Mouse (Mus musculus) midbrain, embryonic 12.5 days (tissue): ENCODE data around the gene Arhgef40. TPM values are rescaled to one million over a fixed set of nuclear protein-coding genes. Genes with fewer than 3 reads are reported as not detected.
"Not testable (repeated sequence)": the region's sequence is repeated elsewhere in the genome, so short reads cannot be mapped to it uniquely, and the experiment has no call there.

Source experiments
- ATAC-seq: fragments of 200-750 bp; cut with Nextera tagmentation; 2 replicates; pipeline ENCODE4 v1.8.0; 2017; ENCODE audit warnings: low read depth, moderate TSS enrichment, moderate library complexity; ENCODE audit not compliant: low FRiP score
- H3K27ac ChIP-seq: fragments of 300-500 bp; sonication (generic); replicated peaks from 2 replicates; pipeline ENCODE4 v1.5.1; 2016; ENCODE audit warnings: mild to moderate bottlenecking
- H3K27me3 ChIP-seq: fragments of 300-500 bp; sonication (generic); 2 replicates; pipeline ENCODE4 v1.6.1; 2016; ENCODE audit warnings: mild to moderate bottlenecking
- H3K36me3 ChIP-seq: fragments of 300-500 bp; sonication (generic); 2 replicates; pipeline ENCODE4 v1.6.1; 2016
- H3K4me1 ChIP-seq: fragments of 300-500 bp; sonication (generic); 2 replicates; pipeline ENCODE4 v1.6.1; 2016
- H3K4me2 ChIP-seq: fragments of 300-500 bp; sonication (generic); replicated peaks from 2 replicates; pipeline ENCODE4 v1.6.1; 2016; ENCODE audit warnings: mild to moderate bottlenecking, moderate library complexity
- H3K4me3 ChIP-seq: fragments of 300-500 bp; sonication (generic); 2 replicates; pipeline ENCODE4 v1.5.1; 2016; ENCODE audit warnings: mild to moderate bottlenecking
- H3K9ac ChIP-seq: fragments of 300-500 bp; sonication (generic); replicated peaks from 2 replicates; pipeline ENCODE4 v1.6.1; 2016; ENCODE audit warnings: mild to moderate bottlenecking, moderate library complexity
- H3K9me3 ChIP-seq: fragments of 300-500 bp; sonication (generic); 2 replicates; pipeline ENCODE4 v1.6.1; 2016; ENCODE audit warnings: mild to moderate bottlenecking
- WGBS: fragments of 180-500 bp; shearing (Covaris S2); methylation state at CpG from one replicate; pipeline ENCODE4 v1.1.7; 2016; 5-methylcytosine and 5-hydroxymethylcytosine counted together
- polyA plus RNA-seq: library from polyadenylated mRNA; unstranded; fragments of >200 nt; fragmentation: Nextera tagmentation; extraction: Ambion mirVana; gene quantifications from 2 replicates; pipeline ENCODE4 v1.2.1, GENCODE M21; 2016

The Arhgef40 gene
- polyA plus RNA-seq, 1 experiment from 2014 or later = 122 TPM

GRCm38 (mm10) chr14:52044901-52045678 lies 60.6 kb downstream of the Arhgef40 start:
- Histone ChIP-seq H3K9ac (no peak overlapping the region), H3K4me3 (no peak overlapping the region), H3K27ac (0 out of 2 replicates have a peak overlapping the region, but pooled peaks have one; percentile 6), H3K9me3 (no peaks in the 10 kb centered on the region), H3K36me3 (no peaks in the 10 kb centered on the region), H3K27me3 (no peaks in the 10 kb centered on the region), H3K4me2 (no peak overlapping the region), H3K4me1 (peaks cover 15% of the 10 kb centered on the region)
- ATAC-seq = peak; percentile 72; the same call in 1 of the 2 replicates
- 16% methylated on average over 8 of the region's 8 CpGs for WGBS

- Histone ChIP-seq H3K27ac (0 out of 2 replicates have a peak overlapping the region, but pooled peaks have one; percentile 15), H3K4me2 (no peak overlapping the region), H3K36me3 (no peaks in the 10 kb centered on the region), H3K9ac (no peak overlapping the region), H3K27me3 (no peaks in the 10 kb centered on the region), H3K9me3 (no peaks in the 10 kb centered on the region), H3K4me3 (no peak overlapping the region), H3K4me1 (peaks cover 15% of the 10 kb centered on the region)
- peak; percentile 54 for ATAC-seq
- WGBS = 46% methylated on average over 9 of the region's 9 CpGs
These were observed 61.5 kb downstream of the Arhgef40 start for GRCm38 (mm10) chr14:52045966-52046565.

- H3K4me3 ChIP-seq, H3K4me1 ChIP-seq, H3K9ac ChIP-seq, H3K36me3 ChIP-seq, H3K4me2 ChIP-seq, H3K9me3 ChIP-seq, H3K27ac ChIP-seq, ATAC-seq, H3K27me3 ChIP-seq: not testable (repeated sequence)
- WGBS = 97% methylated on average over 3 of the region's 3 CpGs
These were observed 68.2 kb downstream of the Arhgef40 start for GRCm38 (mm10) chr14:52052720-52053119.

Other genes starting within 250 kb of the Arhgef40 start
- not detected in 2 replicates for gene Ang4, start 211.1 kb upstream of the Arhgef40 start, polyA plus RNA-seq
- not detected in 2 replicates for gene AY358078, start 184.7 kb upstream of the Arhgef40 start, polyA plus RNA-seq
- gene Ear6, start 131.0 kb upstream of the Arhgef40 start, polyA plus RNA-seq = not detected in 2 replicates
- gene Mettl17, start 99.9 kb upstream of the Arhgef40 start, polyA plus RNA-seq = 61.9 and 68.0 TPM in 2 replicates
- gene Slc39a2, start 91.8 kb upstream of the Arhgef40 start, polyA plus RNA-seq = 1.2 and 1.6 TPM in 2 replicates
- 21.6 and 24.0 TPM in 2 replicates for gene Ndrg2, start 70.6 kb upstream of the Arhgef40 start, polyA plus RNA-seq
- not detected in 2 replicates for gene Tppp2, start 66.3 kb upstream of the Arhgef40 start, polyA plus RNA-seq
- gene Rnase13, start 61.9 kb upstream of the Arhgef40 start, polyA plus RNA-seq = not detected in 2 replicates
- gene Tmem253, start 30.9 kb downstream of the Arhgef40 start, polyA plus RNA-seq = 1.0 and 2.1 TPM in 2 replicates
- 111 and 112 TPM in 2 replicates for gene Zfp219, start 36.0 kb downstream of the Arhgef40 start, polyA plus RNA-seq
- gene Olfr221, start 57.7 kb downstream of the Arhgef40 start, polyA plus RNA-seq = not detected in 2 replicates
- 770 and 818 TPM in 2 replicates for gene Hnrnpc, start 119.3 kb downstream of the Arhgef40 start, polyA plus RNA-seq
- gene Rpgrip1, start 126.0 kb downstream of the Arhgef40 start, polyA plus RNA-seq = 62.6 and 69.2 TPM in 2 replicates
- gene Supt16, start 212.7 kb downstream of the Arhgef40 start, polyA plus RNA-seq = 75.2 and 82.9 TPM in 2 replicates